Mouse (Mus musculus) heart, postnatal 0 days (tissue): ENCODE measurements at regions not wholly inside any gene's neighbourhood (a gene's known extent, or its start where the extent isn't known, plus 50 kb on each side); places are given as distances from the start of the nearest gene placed in this dataset.

Experiments used
- ATAC-seq: fragments of 200-750 bp; cut with Nextera tagmentation; 2 replicates; pipeline ENCODE4 v1.8.0; 2017; ENCODE audit warnings: low read depth, moderate number of reproducible peaks, moderate library complexity; ENCODE audit not compliant: insufficient read depth
- DNase-seq: peaks from one replicate; pipeline ENCODE4 v3.0.0-alpha.2; 2016; ENCODE audit warnings: low spot score
- H3K27ac ChIP-seq: fragments of 300-500 bp; sonication (generic); 2 replicates; pipeline ENCODE4 v1.5.1; 2014; ENCODE audit warnings: low read depth, mild to moderate bottlenecking
- H3K27me3 ChIP-seq: fragments of 300-500 bp; sonication (generic); 2 replicates; pipeline ENCODE4 v1.6.1; 2014; ENCODE audit warnings: low read length, mixed read lengths; ENCODE audit not compliant: control insufficient read depth, insufficient read depth
- H3K36me3 ChIP-seq: fragments of 300-500 bp; sonication (generic); replicated peaks from 2 replicates; pipeline ENCODE4 v1.6.1; 2014; ENCODE audit warnings: low read length, mixed read lengths; ENCODE audit not compliant: control insufficient read depth, insufficient read depth
- H3K4me1 ChIP-seq: fragments of 300-500 bp; sonication (generic); 2 replicates; pipeline ENCODE4 v1.6.1; 2014; ENCODE audit warnings: antibody characterized with exemption; ENCODE audit not compliant: control insufficient read depth, insufficient read depth
- H3K4me2 ChIP-seq: fragments of 300-500 bp; sonication (generic); 2 replicates; pipeline ENCODE4 v1.6.1; 2014; ENCODE audit warnings: low read depth, mild to moderate bottlenecking, low read length, moderate library complexity
- H3K4me3 ChIP-seq: fragments of 300-500 bp; sonication (generic); 2 replicates; pipeline ENCODE4 v1.5.1; 2014; ENCODE audit warnings: low read depth, low read length
- H3K9ac ChIP-seq: fragments of 300-500 bp; sonication (generic); replicated peaks from 2 replicates; pipeline ENCODE4 v1.6.1; 2014; ENCODE audit warnings: low read depth, low read length, mixed read lengths
- H3K9me3 ChIP-seq: fragments of 300-500 bp; sonication (generic); replicated peaks from 2 replicates; pipeline ENCODE4 v1.6.1; 2016; ENCODE audit warnings: low read length; ENCODE audit not compliant: control insufficient read depth
- CTCF ChIP-seq: IDR thresholded peaks from 2 replicates; pipeline ENCODE4 v1.5.1; 2016; ENCODE audit warnings: antibody characterized with exemption, control low read depth, low read depth
- EP300 ChIP-seq: IDR thresholded peaks from 2 replicates; pipeline ENCODE4 v1.6.1; 2016; ENCODE audit warnings: antibody characterized with exemption, low read depth
- WGBS: fragments of 180-500 bp; shearing (Covaris S2); extraction: QIAGEN DNeasy Blood & Tissue Kit; methylation state at CpG from one replicate; pipeline ENCODE4 v1.1.7; 2014; 5-methylcytosine and 5-hydroxymethylcytosine counted together

- DNase-seq (no peak), ATAC-seq (no peak)
- 55% methylated on average over 7 of the region's 7 CpGs for WGBS
- Histone ChIP-seq H3K27ac (no peak overlapping the region), H3K9me3 (no peaks in the 10 kb centered on the region), H3K4me1 (no peaks in the 10 kb centered on the region), H3K4me3 (no peak overlapping the region), H3K4me2 (no peak overlapping the region), H3K36me3 (no peaks in the 10 kb centered on the region), H3K9ac (no peak overlapping the region), H3K27me3 (no peaks in the 10 kb centered on the region)
- TF ChIP-seq CTCF: no peak
- no peak for TF ChIP-seq EP300
These were observed 135.8 kb downstream of the Tpra1 start for GRCm38 (mm10) chr6:89037901-89038300.

GRCm38 (mm10) chr6:89040919-89041318 is 138.9 kb downstream of the Tpra1 start:
- H3K27ac ChIP-seq: no peak overlapping the region
- no peaks in the 10 kb centered on the region for H3K27me3 ChIP-seq
- no peaks in the 10 kb centered on the region for H3K4me1 ChIP-seq
- TF ChIP-seq EP300 (no peak), CTCF (no peak)
- no peak for ATAC-seq
- no peaks in the 10 kb centered on the region for H3K36me3 ChIP-seq
- H3K9ac ChIP-seq: no peak overlapping the region
- WGBS: 77% methylated on average over 4 of the region's 4 CpGs
- no peak overlapping the region for H3K4me2 ChIP-seq
- no peak overlapping the region for H3K4me3 ChIP-seq
- no peaks in the 10 kb centered on the region for H3K9me3 ChIP-seq
- no peak for DNase-seq

DNA sequence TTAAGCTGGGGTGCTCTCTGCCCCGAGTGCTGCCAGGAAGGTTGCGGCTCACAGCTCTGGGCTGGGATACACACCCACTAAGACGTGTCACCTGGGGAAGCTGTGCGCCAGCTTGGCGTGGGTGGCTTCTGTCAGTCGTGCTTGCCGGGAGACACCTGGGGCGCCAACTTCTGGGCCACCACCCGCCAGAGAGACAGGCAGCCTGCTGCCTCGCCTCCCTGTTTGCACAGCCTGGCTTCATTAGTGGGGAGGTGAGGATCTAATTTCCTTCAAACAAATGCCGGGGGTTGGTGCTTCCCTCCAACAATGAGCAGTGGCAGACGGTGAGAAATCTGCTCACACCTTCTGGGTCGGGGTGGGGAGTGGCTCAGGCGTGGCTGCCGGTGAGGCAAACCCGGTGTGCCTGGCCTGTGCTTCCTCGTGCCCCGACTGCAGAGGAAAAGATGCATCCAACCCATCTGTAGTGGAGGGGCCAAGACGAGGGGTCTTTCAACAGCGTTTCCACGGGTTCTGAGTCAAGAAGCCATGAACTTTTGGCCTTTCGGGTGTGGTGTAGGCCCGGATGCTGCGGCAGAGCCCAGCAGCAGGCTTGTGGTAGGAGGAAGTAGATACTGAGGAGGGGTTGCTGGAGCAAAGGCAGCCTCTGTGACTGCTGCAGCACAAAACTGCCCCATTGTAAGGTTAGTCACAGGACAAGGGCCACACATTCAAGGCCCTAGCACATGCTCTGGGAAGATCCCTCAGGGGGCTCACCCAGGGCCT is 140.6 kb downstream of the Tpra1 start:
- TF ChIP-seq EP300 (no peak), CTCF (no peak)
- DNase-seq: no peak
- H3K27ac ChIP-seq: no peak overlapping the region

GRCm38 (mm10) chr6:89045436-89045966 is 143.4 kb downstream of the Tpra1 start:
- Histone ChIP-seq H3K4me3 (no peak overlapping the region), H3K9ac (no peak overlapping the region), H3K27ac (no peak overlapping the region), H3K36me3 (no peaks in the 10 kb centered on the region), H3K9me3 (0 out of 2 replicates have a peak, but pooled peaks cover 6% of the 10 kb centered on the region), H3K4me1 (no peaks in the 10 kb centered on the region), H3K4me2 (no peak overlapping the region), H3K27me3 (no peaks in the 10 kb centered on the region)
- ATAC-seq: no peak
- WGBS: 71% methylated on average over 4 of the region's 4 CpGs
- no peak for TF ChIP-seq CTCF
- no peak for TF ChIP-seq EP300
- DNase-seq: no peak

More for the DNA sequence above, 140.6 kb downstream of the Tpra1 start:
- no peak overlapping the region for H3K4me3 ChIP-seq
- H3K36me3 ChIP-seq: no peaks in the 10 kb centered on the region
- ATAC-seq: no peak
- no peak overlapping the region for H3K4me2 ChIP-seq
- H3K27me3 ChIP-seq: no peaks in the 10 kb centered on the region
- 0 out of 2 replicates have a peak, but pooled peaks cover 6% of the 10 kb centered on the region for H3K9me3 ChIP-seq
- no peak overlapping the region for H3K9ac ChIP-seq
- WGBS: 29% methylated on average over 23 of the region's 24 CpGs
- H3K4me1 ChIP-seq: no peaks in the 10 kb centered on the region

GRCm38 (mm10) chr6:89046476-89046875 is 144.4 kb downstream of the Tpra1 start:
- H3K27me3 ChIP-seq: no peaks in the 10 kb centered on the region
- no peaks in the 10 kb centered on the region for H3K36me3 ChIP-seq
- no peak overlapping the region for H3K4me3 ChIP-seq
- no peak for ATAC-seq
- H3K9ac ChIP-seq: no peak overlapping the region
- 86% methylated on average over 2 of the region's 2 CpGs for WGBS
- 0 out of 2 replicates have a peak, but pooled peaks cover 6% of the 10 kb centered on the region for H3K9me3 ChIP-seq
- H3K4me2 ChIP-seq: no peak overlapping the region
- no peaks in the 10 kb centered on the region for H3K4me1 ChIP-seq
- no peak overlapping the region for H3K27ac ChIP-seq
- DNase-seq: no peak
- TF ChIP-seq EP300 (no peak), CTCF (peak; percentile 11; the same call in 1 of the 2 replicates)
